Mouse (Mus musculus): Measurements from ENCODE around the gene I0C0044D17Rik.
"Not testable (repeated sequence)": the region's sequence is repeated elsewhere in the genome, so short reads cannot be mapped to it uniquely, and the experiment has no call there.

I0C0044D17Rik gene

DNA sequence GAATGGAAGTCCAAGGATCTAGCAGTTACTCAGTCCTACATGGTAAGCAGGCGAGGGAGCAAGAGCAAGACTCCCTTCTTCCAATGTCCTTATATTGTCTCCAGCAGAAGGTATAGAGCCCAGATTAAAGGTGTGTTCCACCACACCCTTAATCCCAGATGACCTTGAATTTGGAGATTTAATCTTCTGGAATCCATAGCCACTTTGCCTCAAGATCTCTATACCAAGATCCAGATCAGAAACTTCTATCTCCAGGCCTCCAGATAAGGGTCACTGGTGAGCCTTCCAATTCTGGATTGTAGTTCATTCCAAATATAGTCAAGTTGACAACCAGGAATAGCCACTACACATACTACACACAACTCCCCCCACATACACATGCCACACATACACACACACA lies at the start of gene I0C0044D17Rik:
Gene I0C0044D17Rik (minus strand): TSS at position 101 of the 400 bp plus-strand sequence.
- not testable (repeated sequence) for DNase-seq (ENCODE audit: low spot score)

DNA sequence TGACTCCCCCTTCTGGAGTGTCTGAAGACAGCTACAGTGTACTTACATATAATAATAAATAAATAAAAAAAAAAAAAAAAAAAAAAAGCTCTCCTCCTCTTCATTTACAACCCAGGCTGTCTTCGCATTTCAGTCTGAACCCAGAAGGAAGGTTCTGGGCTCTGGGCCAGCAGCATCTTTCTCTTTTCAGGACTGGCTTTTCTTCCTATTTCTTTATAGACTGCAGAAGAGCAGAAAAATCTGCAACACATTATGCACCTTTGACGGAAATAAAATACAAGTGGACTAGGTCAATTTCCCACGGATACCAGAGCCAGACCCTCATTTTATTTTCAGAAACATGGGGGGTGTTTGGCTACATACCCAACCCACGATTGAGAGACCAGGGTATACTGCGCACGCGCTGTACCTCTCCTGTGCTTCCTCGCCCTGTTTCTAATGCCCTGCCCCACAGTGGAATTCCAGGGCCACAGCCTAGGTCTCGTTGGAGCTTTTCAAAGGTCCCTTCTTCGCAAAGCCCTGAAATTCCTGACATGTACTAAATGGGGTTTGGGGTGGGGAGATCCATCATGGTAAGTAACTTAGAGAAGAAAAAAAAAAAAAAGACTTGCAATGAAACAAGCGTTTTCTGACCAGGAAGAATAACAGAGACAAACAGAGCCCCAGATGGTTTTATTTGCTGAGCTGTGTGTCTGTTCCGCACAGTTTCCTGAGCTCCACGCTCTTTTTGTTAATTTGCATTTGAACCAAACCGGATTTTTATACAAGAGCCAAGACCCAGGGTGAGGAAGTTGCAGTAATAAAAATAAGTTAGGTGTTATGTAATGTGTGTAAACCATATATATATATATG lies 42.0 kb upstream of the I0C0044D17Rik start:
- no peak for DNase-seq (ENCODE audit: low spot score)

DNA sequence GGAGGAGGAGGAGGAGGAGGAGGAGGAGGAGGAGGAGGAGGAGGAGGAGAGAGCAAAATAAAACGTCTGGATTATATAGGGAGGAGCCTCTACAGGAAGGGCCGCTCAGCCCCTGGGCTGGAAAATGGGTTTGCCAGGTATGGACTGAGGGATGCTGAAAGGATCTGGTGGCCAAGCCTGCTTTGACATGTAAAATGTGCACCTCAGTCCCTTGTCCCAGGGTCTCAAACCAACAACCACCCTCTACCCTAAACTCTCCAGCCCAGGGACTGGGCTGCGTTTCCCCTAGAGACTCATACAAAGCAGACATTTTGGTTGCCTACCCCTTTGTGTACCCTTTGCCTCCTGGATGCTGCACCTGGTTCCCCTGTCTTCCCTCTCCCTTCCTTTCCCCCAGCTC lies 40.9 kb upstream of the I0C0044D17Rik start:
- no peak for DNase-seq (ENCODE audit: low spot score)

DNA sequence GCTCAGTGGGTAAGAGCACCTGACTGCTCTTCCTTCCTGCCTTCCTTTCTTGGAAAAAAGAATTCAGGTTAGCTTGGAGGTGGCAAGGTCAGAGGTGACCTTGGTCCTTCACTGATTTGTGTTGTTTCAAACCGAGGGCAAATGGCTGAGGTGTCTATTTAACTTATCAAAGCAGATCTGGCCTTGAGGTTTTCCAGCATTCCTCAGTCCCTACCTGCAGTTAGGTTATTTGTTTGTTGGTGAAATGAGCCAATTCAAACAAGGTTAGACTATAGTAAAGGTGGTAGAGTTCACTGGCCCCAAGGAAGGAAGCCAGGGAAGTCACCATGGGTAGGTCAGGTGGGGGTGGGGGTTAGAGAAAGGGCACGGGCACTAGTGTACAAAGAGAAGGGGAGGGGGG lies 40.5 kb upstream of the I0C0044D17Rik start:
- DNase-seq (ENCODE audit: low spot score) = no peak

DNA sequence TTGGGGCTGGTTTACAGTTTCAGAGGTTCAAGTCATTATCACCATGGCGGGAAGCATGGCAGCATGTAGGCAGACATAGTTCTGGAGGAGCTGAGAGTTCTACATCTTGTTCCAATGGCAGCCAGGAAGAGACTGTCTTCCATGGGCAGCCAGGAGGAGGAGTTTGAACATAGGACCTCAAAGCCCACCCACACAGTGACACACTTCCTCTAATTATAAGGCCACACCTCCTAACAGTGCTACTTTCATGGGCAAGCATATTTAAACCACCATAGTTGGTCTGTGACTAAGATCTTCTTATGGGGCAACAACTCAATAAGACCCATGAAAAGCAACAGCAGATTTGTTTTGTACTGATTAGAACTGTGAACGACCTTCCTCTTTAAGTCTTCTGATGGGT lies 39.8 kb upstream of the I0C0044D17Rik start:
- DNase-seq (ENCODE audit: low spot score) = no peak

DNA sequence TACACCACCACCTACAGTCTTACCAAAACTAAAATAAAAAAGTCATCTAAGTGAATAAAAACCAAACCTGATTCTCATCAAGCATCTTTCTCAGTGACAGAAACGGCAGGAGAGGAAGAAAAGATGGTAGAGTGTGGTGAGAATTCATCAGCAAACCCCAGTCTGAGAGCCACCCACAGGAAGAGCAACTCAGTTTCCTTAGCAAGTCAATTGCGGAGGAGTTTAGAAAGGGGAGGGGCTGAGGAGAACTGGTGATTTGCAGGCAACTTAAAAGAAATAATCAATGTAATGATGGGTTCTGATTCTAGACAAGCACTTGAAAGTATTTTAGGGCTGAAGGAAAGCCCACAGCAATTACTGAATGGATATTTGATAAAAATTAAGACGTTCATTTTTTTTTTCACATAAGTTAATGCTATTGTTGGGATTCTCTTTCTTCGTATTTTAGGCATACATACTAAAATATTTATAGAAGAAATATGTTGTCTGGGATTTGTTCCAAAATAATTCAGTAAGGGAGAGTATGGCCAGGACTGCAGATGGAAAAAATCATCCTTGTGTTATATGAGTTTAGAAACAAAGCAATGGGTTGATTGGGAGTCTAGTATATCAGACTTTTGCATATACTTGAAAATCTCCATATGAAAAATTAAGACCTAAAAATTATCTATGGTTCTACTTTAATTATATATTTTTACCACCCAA lies 34.7 kb upstream of the I0C0044D17Rik start:
- DNase-seq (ENCODE audit: low spot score) = no peak

DNA sequence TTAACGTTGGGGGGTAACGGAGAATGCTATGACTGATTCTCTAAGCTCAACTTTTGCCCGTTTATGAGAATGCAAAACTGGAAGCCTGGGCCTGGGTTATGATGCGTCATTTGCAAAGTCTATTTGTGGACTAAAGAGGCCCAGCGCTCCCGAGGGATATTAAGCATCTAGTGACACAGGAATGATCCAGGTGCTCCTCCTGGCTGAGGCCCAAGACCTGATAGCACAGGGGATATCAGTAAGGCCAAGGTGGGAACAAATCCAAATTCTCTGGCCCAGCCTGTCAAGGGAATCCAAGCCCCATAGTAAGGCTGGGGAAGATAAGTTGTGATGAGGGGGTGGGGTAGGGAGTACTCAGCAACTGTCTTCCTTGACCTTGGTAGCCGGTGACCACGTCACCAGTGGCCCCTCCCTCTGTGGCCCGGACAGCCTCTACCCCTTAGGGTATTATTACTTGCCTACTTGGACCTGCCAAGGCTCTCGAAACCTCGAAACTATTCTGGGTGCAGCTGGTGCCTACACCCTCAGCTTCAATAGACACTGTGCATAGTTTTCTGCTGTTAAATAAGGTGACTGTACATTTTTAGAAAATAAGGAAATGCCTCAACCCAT lies 33.5 kb upstream of the I0C0044D17Rik start:
- no peak for DNase-seq (ENCODE audit: low spot score)

DNA sequence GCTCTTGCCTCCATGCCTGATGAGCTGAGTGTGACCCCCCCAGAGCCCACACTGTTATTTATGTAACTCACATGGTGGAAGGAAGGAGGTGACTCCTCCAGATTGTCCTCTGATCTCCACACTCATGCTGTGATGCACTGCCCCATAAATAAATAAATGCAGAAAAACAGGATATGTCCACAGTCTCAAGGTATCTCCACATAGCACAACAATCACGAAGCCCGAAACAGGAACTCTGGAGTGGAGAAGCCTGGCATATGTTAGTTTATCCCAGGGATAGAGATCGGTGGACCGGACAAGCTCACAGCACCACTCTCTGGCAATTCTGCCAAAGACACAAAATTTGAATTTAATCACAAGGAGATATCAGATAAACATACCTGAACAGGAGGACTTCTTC lies 30.3 kb upstream of the I0C0044D17Rik start:
- no peak for DNase-seq (ENCODE audit: low spot score)

DNA sequence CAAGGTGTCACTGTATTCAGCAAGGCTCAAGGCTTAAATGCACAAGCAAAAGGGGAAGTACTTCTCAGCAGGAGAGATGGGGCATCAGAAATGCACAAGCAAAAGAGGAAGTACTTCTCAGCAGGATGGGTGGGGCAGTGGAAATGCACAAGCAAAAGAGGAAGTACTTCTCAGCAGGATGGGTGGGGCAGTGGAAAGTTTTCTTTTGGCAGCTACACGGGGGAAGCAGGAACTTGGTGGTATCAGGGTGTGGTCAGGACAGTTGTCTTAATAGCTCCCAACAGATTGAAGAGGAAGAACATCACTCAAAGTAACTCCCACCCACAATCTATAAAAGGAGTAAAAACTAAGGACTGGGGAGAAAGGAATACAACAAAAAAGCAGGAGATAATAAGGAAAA lies 26.8 kb upstream of the I0C0044D17Rik start:
- DNase-seq (ENCODE audit: low spot score) = not testable (repeated sequence)

DNA sequence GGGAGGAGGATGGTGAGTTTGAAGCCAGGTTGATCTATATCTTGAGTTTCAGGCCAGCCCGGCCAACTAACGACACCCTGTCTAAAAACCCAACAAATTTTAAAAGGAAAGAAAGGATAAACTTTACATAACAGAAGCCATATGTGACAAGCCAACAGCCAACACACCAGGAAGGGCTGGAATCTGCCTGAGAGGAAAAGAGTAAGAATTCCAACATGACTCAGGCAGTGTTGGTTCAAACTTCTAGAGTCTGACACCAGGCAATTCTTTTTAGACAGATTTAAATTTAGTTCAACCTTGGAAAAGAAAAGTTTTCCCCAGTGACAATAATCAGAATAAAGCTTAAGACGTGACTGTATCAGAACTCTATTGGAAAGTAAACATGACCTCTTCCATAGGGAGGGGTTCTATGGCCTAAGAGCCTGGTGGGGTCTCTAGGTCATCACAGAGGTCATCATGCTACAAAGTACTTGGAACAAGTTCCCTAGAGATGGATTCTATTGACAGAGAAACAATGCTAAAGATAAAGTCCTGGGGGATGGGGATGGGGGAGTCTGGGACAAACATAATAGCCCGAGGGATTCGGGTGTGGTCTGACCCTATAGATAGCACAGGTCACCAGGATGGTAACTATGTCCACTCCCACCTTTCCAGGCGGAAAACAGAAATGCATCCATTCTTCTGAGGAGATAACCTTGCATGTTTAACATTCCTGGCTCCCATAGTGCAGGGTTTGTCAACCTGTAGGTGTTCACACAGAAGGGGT lies 23.7 kb upstream of the I0C0044D17Rik start:
- no peak for DNase-seq (ENCODE audit: low spot score)

DNA sequence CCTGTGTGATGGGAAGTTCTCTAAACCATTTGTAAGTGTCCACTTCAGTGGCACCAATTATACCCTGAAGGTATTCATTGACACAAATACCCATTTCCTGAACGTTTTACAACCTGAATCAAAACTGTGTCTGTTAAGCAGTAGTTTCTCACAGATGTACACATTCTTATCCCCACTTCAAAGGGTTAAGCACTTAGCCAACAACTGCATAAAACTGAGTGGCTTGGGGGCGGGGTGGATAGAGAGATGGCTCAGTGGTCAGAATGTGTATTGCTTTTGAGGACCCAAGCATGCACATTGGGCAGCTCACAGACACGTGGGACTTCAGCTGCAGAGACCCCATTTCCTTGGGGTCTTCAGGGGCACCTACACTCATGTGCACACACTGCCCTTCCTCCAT lies 22.8 kb upstream of the I0C0044D17Rik start:
- DNase-seq (ENCODE audit: low spot score) = no peak

DNA sequence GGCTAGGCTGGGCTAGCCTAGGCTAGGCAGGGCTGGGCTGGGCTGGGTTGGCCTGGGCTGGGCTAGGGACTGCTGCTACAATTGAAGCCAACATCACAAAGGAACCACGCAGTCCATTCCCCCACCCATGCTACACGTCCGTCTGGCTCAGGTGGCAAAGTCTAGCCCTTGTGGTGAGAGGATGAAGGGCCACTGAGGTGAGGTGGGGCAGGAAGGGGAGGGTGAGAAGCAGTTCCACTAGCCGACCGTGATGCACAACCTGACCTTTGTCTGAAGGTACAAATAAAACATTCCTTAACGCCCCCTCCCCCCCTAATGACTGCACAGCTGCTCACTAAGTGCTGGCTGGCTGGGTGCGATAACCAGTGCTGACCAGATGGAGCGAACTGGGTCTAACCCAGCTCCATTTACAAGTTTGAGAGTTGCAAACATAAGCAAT lies 22.1 kb upstream of the I0C0044D17Rik start:
- no peak for DNase-seq (ENCODE audit: low spot score)

DNA sequence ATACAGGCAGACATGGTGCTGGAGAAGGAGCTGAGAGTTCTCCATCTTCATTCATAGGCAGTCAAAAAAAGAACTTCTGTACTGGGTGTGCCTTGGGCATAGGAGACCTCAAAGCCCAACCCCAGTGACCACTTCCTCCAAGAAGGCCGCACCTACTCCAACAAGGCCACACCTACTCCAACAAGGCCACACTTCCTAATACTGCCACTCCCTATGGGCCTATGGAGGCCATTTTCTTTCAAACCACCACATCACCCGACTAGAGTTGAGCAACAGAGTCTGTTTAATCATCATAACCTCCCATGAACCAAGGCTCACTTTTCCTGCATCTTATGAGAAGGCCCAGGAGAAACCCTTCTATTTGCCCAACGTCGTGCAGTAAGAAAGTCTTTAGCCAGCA lies 21.6 kb upstream of the I0C0044D17Rik start:
- DNase-seq (ENCODE audit: low spot score) = no peak

DNA sequence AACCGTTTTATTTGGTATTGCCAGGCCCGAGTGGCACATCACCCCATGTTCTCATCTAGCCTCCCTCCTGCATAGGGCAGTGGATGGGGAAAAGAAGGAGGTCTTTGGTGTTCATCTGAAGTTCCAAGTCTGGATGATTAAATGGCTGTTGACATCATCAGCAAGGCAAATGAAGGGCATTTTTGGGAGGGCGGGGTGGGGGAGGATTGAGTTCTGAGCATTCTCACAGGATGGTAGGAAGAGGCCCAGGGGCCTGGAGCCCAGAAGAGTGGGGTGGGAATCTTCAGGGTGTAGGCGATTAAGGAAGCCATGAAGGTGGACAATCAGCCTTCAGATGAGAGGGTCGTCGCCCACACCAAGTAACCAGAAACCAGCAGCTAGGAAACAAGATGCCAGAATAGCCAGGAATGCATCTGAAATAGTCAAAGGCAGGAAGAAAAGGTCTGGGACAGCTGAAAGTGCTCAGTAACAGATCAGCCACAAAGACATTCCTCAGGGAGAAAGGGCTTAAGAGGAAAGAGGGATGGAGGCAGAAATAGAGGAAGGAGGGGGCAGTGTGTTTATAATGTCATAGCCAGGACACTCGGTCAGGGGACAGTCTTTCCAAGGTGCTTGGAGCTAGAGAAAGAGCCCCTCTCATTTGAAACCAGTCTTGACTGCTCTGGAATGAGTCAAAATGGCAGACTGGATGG lies 20.4 kb upstream of the I0C0044D17Rik start:
- DNase-seq (ENCODE audit: low spot score) = no peak

DNA sequence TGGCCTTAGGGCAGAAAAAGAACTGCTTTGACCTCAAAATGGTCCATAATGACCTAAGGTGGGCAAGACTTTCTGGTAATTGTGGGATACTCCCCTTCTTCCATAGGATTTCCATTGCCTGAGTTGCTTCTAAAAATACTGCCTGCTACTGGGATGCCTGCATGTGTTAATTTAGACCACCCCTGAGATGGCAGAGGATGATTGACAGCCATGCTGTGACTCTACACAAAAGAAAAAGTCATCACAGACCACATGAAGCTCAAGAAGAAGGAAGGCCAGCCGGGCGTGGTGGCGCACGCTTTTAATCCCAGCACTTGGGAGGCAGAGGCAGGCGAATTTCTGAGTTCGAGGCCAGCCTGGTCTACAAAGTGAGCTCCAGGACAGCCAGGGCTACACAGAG lies 17.6 kb upstream of the I0C0044D17Rik start:
- not testable (repeated sequence) for DNase-seq (ENCODE audit: low spot score)

DNA sequence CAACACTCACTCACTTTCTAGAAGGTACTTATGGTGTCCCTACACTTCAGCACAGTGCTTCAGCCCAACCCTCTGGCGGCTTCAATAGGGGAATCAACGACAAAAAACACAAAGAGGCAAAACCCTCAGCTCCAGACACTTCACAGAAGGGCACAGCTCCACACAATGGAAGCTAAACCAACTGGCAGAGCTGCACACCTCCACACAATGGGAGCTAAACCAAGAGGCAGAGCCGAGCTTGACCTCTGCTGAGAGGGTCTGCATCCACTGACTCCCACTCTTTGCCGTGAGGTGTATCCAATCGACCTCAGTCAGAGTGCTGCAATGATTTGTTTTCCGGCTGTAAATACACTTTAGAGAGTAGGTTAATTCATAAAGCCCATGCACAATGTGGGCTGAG lies 16.9 kb upstream of the I0C0044D17Rik start:
- no peak for DNase-seq (ENCODE audit: low spot score)

DNA sequence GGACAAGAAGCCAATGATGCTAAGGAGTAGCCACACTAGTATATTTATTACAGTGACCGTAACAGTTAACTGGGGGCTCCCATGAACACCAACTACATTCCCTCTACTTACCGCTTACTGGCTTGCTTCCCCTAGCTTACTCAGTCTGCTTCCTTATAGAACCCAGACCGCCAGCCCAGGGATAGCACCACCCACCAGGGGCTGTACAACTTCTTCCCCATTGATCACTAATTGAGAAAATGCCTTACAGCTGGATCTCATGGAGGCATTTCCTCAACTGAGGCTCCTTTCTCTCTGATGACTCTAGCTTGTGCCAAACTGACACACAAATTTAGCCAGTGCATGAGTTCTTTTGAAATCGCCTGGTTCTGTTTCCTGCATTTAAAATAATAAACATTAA lies 15.3 kb upstream of the I0C0044D17Rik start:
- no peak for DNase-seq (ENCODE audit: low spot score)

DNA sequence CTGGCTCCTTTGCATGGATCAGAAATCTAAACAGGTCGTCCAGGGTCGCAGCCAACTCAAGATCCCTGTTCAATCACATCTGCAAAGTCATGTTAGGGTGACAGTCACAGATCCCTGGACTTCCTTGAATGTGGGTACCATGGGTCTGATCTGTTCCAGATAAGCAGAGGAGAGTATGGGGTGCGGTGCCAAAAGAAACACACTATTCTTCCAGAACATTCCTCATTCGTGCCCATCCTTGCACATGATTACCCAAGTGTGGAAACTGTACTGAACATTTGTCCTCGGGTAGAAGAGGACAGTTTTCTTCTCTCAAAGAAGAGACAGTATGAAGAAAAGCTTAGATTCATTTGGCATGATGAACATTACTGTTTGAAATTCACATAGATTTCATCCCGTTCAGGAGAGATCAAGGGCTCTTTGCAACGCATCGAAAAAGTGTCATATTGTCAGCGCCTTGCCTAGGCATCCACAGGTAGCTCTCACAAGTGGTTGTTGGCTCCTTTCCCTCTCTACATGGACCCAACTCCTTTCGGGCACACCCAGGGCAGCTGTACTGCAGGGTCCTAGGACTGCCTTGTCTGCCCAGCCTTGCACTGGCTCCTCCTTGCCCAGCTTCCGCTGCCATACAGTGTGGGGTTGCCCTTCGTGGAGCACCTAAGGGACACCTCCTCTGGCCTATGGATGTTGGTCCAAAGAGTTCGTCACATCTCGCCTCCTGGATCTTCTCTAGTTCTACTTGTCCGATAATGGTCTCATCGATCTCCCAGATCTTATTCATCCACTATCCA lies 14.3 kb upstream of the I0C0044D17Rik start:
- no peak for DNase-seq (ENCODE audit: low spot score)

DNA sequence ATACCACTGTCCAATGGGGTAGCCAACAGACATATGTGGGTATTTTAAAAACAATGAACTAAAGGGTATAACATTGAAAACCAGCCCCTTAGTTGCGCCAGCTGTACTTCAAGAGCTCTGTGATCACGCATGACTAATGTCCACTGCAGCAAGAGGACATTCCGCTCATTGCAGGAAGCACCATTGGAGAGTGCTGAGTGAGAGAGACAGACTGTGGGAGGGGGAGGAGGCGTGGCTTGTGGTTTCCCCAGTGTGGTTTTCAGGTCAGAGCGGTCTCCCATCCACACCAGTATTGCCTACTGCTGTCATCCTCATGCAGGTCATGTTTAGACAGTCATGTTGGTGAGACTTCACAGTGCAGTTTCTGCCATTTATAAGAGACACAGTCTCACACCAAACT lies 12.9 kb upstream of the I0C0044D17Rik start:
- no peak for DNase-seq (ENCODE audit: low spot score)

DNA sequence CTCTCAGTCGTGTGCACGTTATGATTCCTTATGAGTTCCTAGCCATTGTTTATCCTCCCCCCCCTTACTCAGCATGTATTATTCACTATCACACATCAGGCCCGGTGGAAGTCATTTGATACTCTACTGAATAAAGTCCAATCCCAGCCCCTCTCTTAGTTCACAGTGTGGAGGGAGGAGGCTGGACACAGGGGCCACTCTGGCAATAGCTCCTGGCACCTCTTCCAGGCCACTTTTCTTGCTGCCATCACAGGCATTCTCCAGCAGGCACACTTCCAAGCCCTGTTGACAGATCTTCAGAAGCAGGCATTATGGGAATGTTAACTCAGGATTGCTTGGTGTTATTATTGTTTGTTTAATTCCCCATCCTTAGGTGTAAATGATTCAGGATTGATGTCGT lies 11.1 kb upstream of the I0C0044D17Rik start:
- DNase-seq (ENCODE audit: low spot score) = no peak

DNA sequence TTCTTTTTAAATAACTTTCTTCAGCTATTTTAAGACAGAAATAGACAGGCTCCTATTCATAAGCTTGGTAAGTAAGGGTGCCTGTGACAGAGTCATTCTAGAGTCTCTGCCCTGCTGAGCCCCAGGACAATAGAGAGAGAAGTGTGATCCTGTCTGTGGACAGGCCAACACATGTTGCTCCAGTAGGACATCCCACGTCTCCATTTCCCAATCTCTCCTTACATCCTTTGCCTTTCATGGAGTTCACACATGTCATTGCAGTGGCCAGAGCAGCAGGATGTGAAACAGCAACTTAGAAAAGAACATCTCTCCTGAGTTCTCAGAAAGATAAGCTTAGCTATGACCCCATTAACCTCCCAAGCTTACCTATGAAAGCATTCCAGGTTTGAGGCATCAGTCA lies 8.1 kb upstream of the I0C0044D17Rik start:
- DNase-seq (ENCODE audit: low spot score) = no peak

Measured in urinary bladder, postnatal 14 days (tissue).